Mouse (Mus musculus): ENCODE measurements at regions not wholly inside any gene's neighbourhood (a gene's known extent, or its start where the extent isn't known, plus 50 kb on each side); places are given as distances from the start of the nearest gene placed in this dataset.

- no peak overlapping the region for H3K4me3 ChIP-seq
- H3K27me3 ChIP-seq: no peaks in the 10 kb centered on the region
- no peak overlapping the region for H3K27ac ChIP-seq
- no peak for ATAC-seq (ENCODE audit: low FRiP score)
- no peaks in the 10 kb centered on the region for H3K4me1 ChIP-seq
- no peak overlapping the region for H3K9ac ChIP-seq
- no peak overlapping the region for H3K4me2 ChIP-seq (replicated peaks)
- no peaks in the 10 kb centered on the region for H3K9me3 ChIP-seq (replicated peaks)
- H3K36me3 ChIP-seq: no peaks in the 10 kb centered on the region
- WGBS: 85% methylated on average over 7 of the region's 7 CpGs
Observed at GRCm38 (mm10) chr8:128107041-128107440, 251.4 kb upstream of the Nrp1 start.

DNA sequence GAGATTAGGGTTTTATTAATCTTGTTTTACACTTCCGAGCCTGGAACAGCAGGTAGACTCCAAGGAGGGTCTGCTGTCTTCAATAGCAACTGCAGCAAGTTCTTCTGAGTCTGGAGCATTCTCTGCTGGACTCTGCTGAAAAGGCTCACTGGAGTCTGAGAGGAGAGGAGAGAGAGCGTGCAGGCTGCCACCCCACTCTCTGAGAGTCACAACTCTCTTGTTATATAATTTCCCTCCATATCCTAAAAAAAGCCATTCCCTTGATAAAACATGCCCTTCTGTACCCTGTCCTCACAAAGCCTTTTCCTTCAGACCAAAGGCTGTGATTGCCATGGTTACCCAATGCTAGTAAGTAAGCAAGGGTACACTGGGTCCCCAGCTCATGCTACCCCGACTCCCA lies 249.4 kb upstream of the Nrp1 start:
- no peaks in the 10 kb centered on the region for H3K36me3 ChIP-seq
- no peak for ATAC-seq (ENCODE audit: low FRiP score)
- WGBS: 85% methylated on average over 3 of the region's 3 CpGs
- H3K27me3 ChIP-seq: no peaks in the 10 kb centered on the region
- no peak overlapping the region for H3K27ac ChIP-seq
- H3K9me3 ChIP-seq (replicated peaks): no peaks in the 10 kb centered on the region
- H3K4me1 ChIP-seq: no peaks in the 10 kb centered on the region
- H3K9ac ChIP-seq: no peak overlapping the region
- no peak overlapping the region for H3K4me3 ChIP-seq
- no peak overlapping the region for H3K4me2 ChIP-seq (replicated peaks)

DNA sequence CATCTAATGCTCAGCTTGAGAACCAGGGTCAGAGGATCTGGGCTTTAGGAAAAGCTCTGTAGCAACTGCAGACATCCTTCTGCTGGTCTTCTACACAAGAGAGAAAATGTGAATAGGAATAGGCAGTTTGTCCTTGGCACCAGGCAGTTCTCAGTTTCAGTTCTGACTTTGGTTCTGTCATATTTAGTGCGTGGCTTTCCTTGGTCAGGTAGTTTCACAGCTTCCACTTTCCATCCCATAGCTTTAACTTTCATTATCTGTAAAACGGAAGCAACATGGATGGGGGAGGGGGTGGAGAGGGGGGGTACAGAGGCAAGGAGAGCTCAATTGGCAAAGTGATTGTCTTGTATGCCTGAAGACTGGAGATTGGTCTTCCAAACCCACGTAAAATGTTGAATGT lies 247.3 kb upstream of the Nrp1 start:
- no peaks in the 10 kb centered on the region for H3K9me3 ChIP-seq (replicated peaks)
- H3K36me3 ChIP-seq: no peaks in the 10 kb centered on the region
- H3K27ac ChIP-seq: no peak overlapping the region
- no peaks in the 10 kb centered on the region for H3K27me3 ChIP-seq
- H3K4me1 ChIP-seq: no peaks in the 10 kb centered on the region
- 79% methylated on average over 3 of the region's 3 CpGs for WGBS
- H3K9ac ChIP-seq: no peak overlapping the region
- H3K4me2 ChIP-seq (replicated peaks): no peak overlapping the region
- no peak overlapping the region for H3K4me3 ChIP-seq
- no peak for ATAC-seq (ENCODE audit: low FRiP score)

GRCm38 (mm10) chr8:128113116-128113515 lies 245.3 kb upstream of the Nrp1 start:
- no peak for ATAC-seq (ENCODE audit: low FRiP score)
- Histone ChIP-seq H3K4me2 (replicated peaks) (no peak overlapping the region), H3K36me3 (no peaks in the 10 kb centered on the region), H3K27me3 (no peaks in the 10 kb centered on the region), H3K9ac (no peak overlapping the region), H3K27ac (no peak overlapping the region), H3K4me1 (no peaks in the 10 kb centered on the region), H3K4me3 (no peak overlapping the region), H3K9me3 (replicated peaks) (no peaks in the 10 kb centered on the region)
- 82% methylated on average over 1 of the region's 1 CpGs for WGBS

DNA sequence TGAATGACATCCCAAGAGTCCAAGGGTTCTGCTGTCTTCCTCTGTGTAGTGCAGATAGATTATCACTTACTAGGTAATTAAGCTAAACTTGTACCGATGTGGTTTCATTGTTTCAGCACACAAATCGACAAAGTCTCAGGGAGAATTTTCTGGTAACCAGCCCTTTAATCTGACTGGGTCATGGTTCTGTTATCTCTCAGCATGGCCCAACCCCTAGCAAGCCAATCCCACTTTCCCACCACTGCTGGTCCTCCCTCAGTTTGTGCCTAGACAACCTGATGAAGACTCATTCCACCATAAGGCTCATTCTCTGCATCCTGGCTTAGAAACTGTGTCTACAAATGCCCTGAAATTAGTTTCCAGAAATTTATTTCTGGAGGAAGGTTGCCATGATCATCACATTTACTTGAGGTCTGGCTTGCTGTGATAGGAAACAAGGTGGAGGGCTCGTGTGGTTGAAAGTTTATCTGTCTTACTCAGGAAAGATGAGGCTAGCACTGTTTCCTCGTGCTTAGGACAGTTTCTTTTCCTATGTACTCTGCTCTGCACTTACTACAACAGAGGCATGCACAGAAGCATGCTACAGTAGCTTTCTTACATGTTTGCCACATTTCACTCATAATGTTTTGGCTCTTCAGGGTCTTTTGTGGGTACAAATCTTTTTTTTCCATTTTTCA lies 217.0 kb upstream of the Nrp1 start:
- 88% methylated on average over 4 of the region's 4 CpGs for WGBS
- H3K27me3 ChIP-seq: no peaks in the 10 kb centered on the region
- no peak overlapping the region for H3K27ac ChIP-seq
- no peak overlapping the region for H3K4me3 ChIP-seq
- no peaks in the 10 kb centered on the region for H3K4me1 ChIP-seq
- no peak overlapping the region for H3K4me2 ChIP-seq (replicated peaks)
- H3K36me3 ChIP-seq: no peaks in the 10 kb centered on the region
- no peak overlapping the region for H3K9ac ChIP-seq
- no peaks in the 10 kb centered on the region for H3K9me3 ChIP-seq (replicated peaks)
- no peak for ATAC-seq (ENCODE audit: low FRiP score)

DNA sequence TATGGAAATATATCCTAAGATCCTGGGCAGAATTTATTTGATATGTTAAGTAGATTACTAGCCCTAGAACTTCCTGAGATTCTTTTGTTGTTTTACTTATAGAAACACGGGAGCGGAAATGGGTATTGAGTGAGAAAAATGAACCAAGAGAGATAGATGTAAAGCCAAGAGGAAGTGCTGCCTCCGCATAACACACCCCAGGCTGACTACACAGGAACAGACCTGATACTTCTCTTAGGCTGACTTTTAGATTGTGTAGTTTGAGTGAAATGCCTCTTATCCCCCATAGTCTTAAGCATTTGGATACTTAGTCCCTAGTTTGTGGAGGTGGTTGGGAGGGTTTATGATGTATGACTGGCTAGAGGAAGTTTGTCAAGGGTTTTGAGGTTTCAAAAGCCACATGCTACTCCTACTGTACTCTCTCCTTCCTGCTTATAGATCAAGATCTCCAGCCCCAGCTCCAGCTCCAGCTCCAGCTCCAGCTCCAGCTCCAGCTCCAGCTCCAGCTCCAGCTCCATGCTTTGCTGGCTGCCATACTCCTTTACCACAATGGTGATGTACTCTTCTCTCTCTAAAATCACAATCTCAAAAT lies 210.0 kb upstream of the Nrp1 start:
- 86% methylated on average over 3 of the region's 3 CpGs for WGBS

GRCm38 (mm10) chr8:128155604-128156003 lies 202.8 kb upstream of the Nrp1 start:
- Histone ChIP-seq H3K9me3 (replicated peaks) (no peaks in the 10 kb centered on the region), H3K27me3 (no peaks in the 10 kb centered on the region), H3K36me3 (no peaks in the 10 kb centered on the region), H3K4me2 (replicated peaks) (no peak overlapping the region), H3K27ac (no peak overlapping the region), H3K4me1 (no peaks in the 10 kb centered on the region), H3K4me3 (no peak overlapping the region), H3K9ac (no peak overlapping the region)
- ATAC-seq (ENCODE audit: low FRiP score): no peak

More for the DNA sequence above, 210.0 kb upstream of the Nrp1 start:
- Histone ChIP-seq H3K4me3 (no peak overlapping the region), H3K9ac (no peak overlapping the region), H3K27me3 (no peaks in the 10 kb centered on the region), H3K4me1 (no peaks in the 10 kb centered on the region), H3K27ac (no peak overlapping the region), H3K9me3 (replicated peaks) (no peaks in the 10 kb centered on the region), H3K4me2 (replicated peaks) (no peak overlapping the region), H3K36me3 (no peaks in the 10 kb centered on the region)
- no peak for ATAC-seq (ENCODE audit: low FRiP score)

- WGBS: 22% methylated on average over 3 of the region's 3 CpGs
- Histone ChIP-seq H3K9ac (no peak overlapping the region), H3K36me3 (no peaks in the 10 kb centered on the region), H3K9me3 (replicated peaks) (no peaks in the 10 kb centered on the region), H3K4me3 (no peak overlapping the region), H3K27ac (no peak overlapping the region), H3K27me3 (no peaks in the 10 kb centered on the region), H3K4me1 (no peaks in the 10 kb centered on the region), H3K4me2 (replicated peaks) (no peak overlapping the region)
- no peak for ATAC-seq (ENCODE audit: low FRiP score)
Observed at GRCm38 (mm10) chr8:128156221-128156620, 202.2 kb upstream of the Nrp1 start.

GRCm38 (mm10) chr8:128162857-128163256 lies 195.5 kb upstream of the Nrp1 start:
- ATAC-seq (ENCODE audit: low FRiP score): no peak
- no peaks in the 10 kb centered on the region for H3K27me3 ChIP-seq
- no peaks in the 10 kb centered on the region for H3K36me3 ChIP-seq
- H3K27ac ChIP-seq: no peak overlapping the region
- H3K4me1 ChIP-seq: no peaks in the 10 kb centered on the region
- no peak overlapping the region for H3K4me2 ChIP-seq (replicated peaks)
- H3K9ac ChIP-seq: no peak overlapping the region
- H3K4me3 ChIP-seq: no peak overlapping the region
- H3K9me3 ChIP-seq (replicated peaks): no peaks in the 10 kb centered on the region

GRCm38 (mm10) chr8:128164976-128165375 lies 193.4 kb upstream of the Nrp1 start:
- ATAC-seq (ENCODE audit: low FRiP score): no peak
- H3K4me1 ChIP-seq: 0 out of 2 replicates have a peak, but pooled peaks cover 4% of the 10 kb centered on the region
- 90% methylated on average over 5 of the region's 5 CpGs for WGBS
- H3K9me3 ChIP-seq (replicated peaks): no peaks in the 10 kb centered on the region
- H3K9ac ChIP-seq: no peak overlapping the region
- no peak overlapping the region for H3K27ac ChIP-seq
- H3K4me2 ChIP-seq (replicated peaks): no peak overlapping the region
- no peaks in the 10 kb centered on the region for H3K27me3 ChIP-seq
- H3K36me3 ChIP-seq: no peaks in the 10 kb centered on the region
- no peak overlapping the region for H3K4me3 ChIP-seq

DNA sequence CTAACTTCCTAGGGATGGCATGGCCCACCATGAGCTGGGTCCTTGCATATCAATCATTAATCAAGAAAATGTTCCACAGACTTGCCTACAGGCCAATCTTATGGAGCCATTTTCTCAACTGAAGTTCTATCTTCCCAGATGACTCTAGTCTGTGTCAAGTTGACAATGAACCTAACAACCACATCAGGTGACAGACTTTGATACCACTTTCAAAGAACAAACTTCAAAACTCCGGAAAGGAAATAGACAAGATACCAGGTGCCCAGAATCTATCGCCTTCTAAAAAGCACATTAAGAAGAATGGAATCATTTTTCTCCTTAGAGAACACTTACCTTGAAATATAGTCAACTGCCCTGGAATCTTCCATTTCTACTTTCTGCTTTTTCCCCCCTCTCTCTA lies 192.8 kb upstream of the Nrp1 start:
- no peak overlapping the region for H3K4me3 ChIP-seq
- 97% methylated on average over 2 of the region's 2 CpGs for WGBS
- H3K9me3 ChIP-seq (replicated peaks): no peaks in the 10 kb centered on the region
- no peak overlapping the region for H3K9ac ChIP-seq
- H3K27me3 ChIP-seq: no peaks in the 10 kb centered on the region
- H3K27ac ChIP-seq: no peak overlapping the region
- H3K4me2 ChIP-seq (replicated peaks): no peak overlapping the region
- no peak for ATAC-seq (ENCODE audit: low FRiP score)
- H3K36me3 ChIP-seq: no peaks in the 10 kb centered on the region
- H3K4me1 ChIP-seq: 0 out of 2 replicates have a peak, but pooled peaks cover 4% of the 10 kb centered on the region

- Histone ChIP-seq H3K9me3 (replicated peaks) (no peaks in the 10 kb centered on the region), H3K4me1 (0 out of 2 replicates have a peak, but pooled peaks cover 4% of the 10 kb centered on the region), H3K4me3 (no peak overlapping the region), H3K9ac (no peak overlapping the region), H3K4me2 (replicated peaks) (no peak overlapping the region), H3K36me3 (no peaks in the 10 kb centered on the region), H3K27ac (no peak overlapping the region), H3K27me3 (no peaks in the 10 kb centered on the region)
- 87% methylated on average over 4 of the region's 4 CpGs for WGBS
- no peak for ATAC-seq (ENCODE audit: low FRiP score)
Observed at GRCm38 (mm10) chr8:128166097-128166496, 192.3 kb upstream of the Nrp1 start.

DNA sequence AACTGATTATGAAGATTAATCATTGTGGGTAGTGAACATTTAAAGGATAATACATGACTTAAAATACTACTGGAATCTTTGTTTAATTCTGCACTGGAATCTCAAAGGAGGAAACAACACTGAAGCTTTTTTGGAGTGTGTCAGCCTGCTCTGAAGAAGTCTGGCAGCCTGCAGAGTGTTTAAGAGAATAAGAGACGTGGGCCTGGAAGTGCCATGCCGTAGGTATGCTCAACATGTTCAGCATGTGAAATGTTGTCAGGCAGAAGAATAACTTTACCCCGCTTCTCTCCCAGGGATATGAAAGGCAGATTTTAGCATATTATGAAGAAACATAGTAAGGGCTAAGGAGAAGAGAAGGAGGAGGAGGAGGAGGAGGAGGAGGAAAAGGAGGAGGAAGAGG lies 189.6 kb upstream of the Nrp1 start:
- 80% methylated on average over 3 of the region's 3 CpGs for WGBS
- H3K4me2 ChIP-seq (replicated peaks): no peak overlapping the region
- no peak overlapping the region for H3K9ac ChIP-seq
- no peak overlapping the region for H3K27ac ChIP-seq
- H3K4me3 ChIP-seq: no peak overlapping the region
- H3K4me1 ChIP-seq: 0 out of 2 replicates have a peak, but pooled peaks cover 4% of the 10 kb centered on the region
- ATAC-seq (ENCODE audit: low FRiP score): no peak
- H3K36me3 ChIP-seq: no peaks in the 10 kb centered on the region
- no peaks in the 10 kb centered on the region for H3K9me3 ChIP-seq (replicated peaks)
- H3K27me3 ChIP-seq: no peaks in the 10 kb centered on the region

Data from hindbrain, embryonic 12.5 days (tissue).